Mouse (Mus musculus) heart, postnatal 0 days (tissue): ENCODE measurements at regions not wholly inside any gene's neighbourhood (a gene's known extent, or its start where the extent isn't known, plus 50 kb on each side); places are given as distances from the start of the nearest gene placed in this dataset.

Experiments used
- ATAC-seq: fragments of 200-750 bp; cut with Nextera tagmentation; 2 replicates; pipeline ENCODE4 v1.8.0; 2017; ENCODE audit warnings: low read depth, moderate number of reproducible peaks, moderate library complexity; ENCODE audit not compliant: insufficient read depth
- DNase-seq: peaks from one replicate; pipeline ENCODE4 v3.0.0-alpha.2; 2016; ENCODE audit warnings: low spot score
- H3K27ac ChIP-seq: fragments of 300-500 bp; sonication (generic); 2 replicates; pipeline ENCODE4 v1.5.1; 2014; ENCODE audit warnings: low read depth, mild to moderate bottlenecking
- H3K27me3 ChIP-seq: fragments of 300-500 bp; sonication (generic); 2 replicates; pipeline ENCODE4 v1.6.1; 2014; ENCODE audit warnings: low read length, mixed read lengths; ENCODE audit not compliant: control insufficient read depth, insufficient read depth
- H3K36me3 ChIP-seq: fragments of 300-500 bp; sonication (generic); replicated peaks from 2 replicates; pipeline ENCODE4 v1.6.1; 2014; ENCODE audit warnings: low read length, mixed read lengths; ENCODE audit not compliant: control insufficient read depth, insufficient read depth
- H3K4me1 ChIP-seq: fragments of 300-500 bp; sonication (generic); 2 replicates; pipeline ENCODE4 v1.6.1; 2014; ENCODE audit warnings: antibody characterized with exemption; ENCODE audit not compliant: control insufficient read depth, insufficient read depth
- H3K4me2 ChIP-seq: fragments of 300-500 bp; sonication (generic); 2 replicates; pipeline ENCODE4 v1.6.1; 2014; ENCODE audit warnings: low read depth, mild to moderate bottlenecking, low read length, moderate library complexity
- H3K4me3 ChIP-seq: fragments of 300-500 bp; sonication (generic); 2 replicates; pipeline ENCODE4 v1.5.1; 2014; ENCODE audit warnings: low read depth, low read length
- H3K9ac ChIP-seq: fragments of 300-500 bp; sonication (generic); replicated peaks from 2 replicates; pipeline ENCODE4 v1.6.1; 2014; ENCODE audit warnings: low read depth, low read length, mixed read lengths
- H3K9me3 ChIP-seq: fragments of 300-500 bp; sonication (generic); replicated peaks from 2 replicates; pipeline ENCODE4 v1.6.1; 2016; ENCODE audit warnings: low read length; ENCODE audit not compliant: control insufficient read depth
- CTCF ChIP-seq: IDR thresholded peaks from 2 replicates; pipeline ENCODE4 v1.5.1; 2016; ENCODE audit warnings: antibody characterized with exemption, control low read depth, low read depth
- EP300 ChIP-seq: IDR thresholded peaks from 2 replicates; pipeline ENCODE4 v1.6.1; 2016; ENCODE audit warnings: antibody characterized with exemption, low read depth
- WGBS: fragments of 180-500 bp; shearing (Covaris S2); extraction: QIAGEN DNeasy Blood & Tissue Kit; methylation state at CpG from one replicate; pipeline ENCODE4 v1.1.7; 2014; 5-methylcytosine and 5-hydroxymethylcytosine counted together

- H3K27me3 ChIP-seq, result no peaks in the 10 kb centered on the region
- 46% methylated on average over 20 of the region's 20 CpGs for WGBS
- ATAC-seq, result peak; percentile 77
Observed at GRCm38 (mm10) chrX:7428621-7429523, 53.2 kb upstream of the Usp27x start.

More at GRCm38 (mm10) chrX:7428621-7429523, 53.2 kb upstream of the Usp27x start:
- TF ChIP-seq EP300 (no peak), CTCF (no peak)
- DNase-seq, result no peak
- H3K9me3 ChIP-seq, result no peaks in the 10 kb centered on the region
- no peak overlapping the region for H3K9ac ChIP-seq
- H3K27ac ChIP-seq, result no peak overlapping the region
- no peak overlapping the region for H3K4me3 ChIP-seq
- no peaks in the 10 kb centered on the region for H3K36me3 ChIP-seq
- H3K4me2 ChIP-seq, result peak overlapping the region; percentile 14; the same call in 1 of the 2 replicates
- no peaks in the 10 kb centered on the region for H3K4me1 ChIP-seq
